Mouse (Mus musculus) adrenal gland, adult 18-20 months (tissue): Measurements from ENCODE around the gene Klhl5. TPM values are rescaled to one million over a fixed set of nuclear protein-coding genes. Genes with fewer than 3 reads are reported as not detected.

Experiments used
- DNase-seq, 2 experiments: peaks; one replicate each; pipeline ENCODE4 v3.0.0; 2021 to 2022; ENCODE audit warnings: low spot score in 2 of 2
- total RNA-seq, 2 experiments: library from RNA; stranded (reverse); gene quantifications; 1 replicate in 1 of 2; 2 replicates in 1 of 2; pipeline ENCODE4 v1.2.3; 2021

Klhl5 gene
- total RNA-seq, 2 experiments from 2014 or later: 44.1 to 47.7 TPM

GRCm38 (mm10) chr5:65181794-65182169 lies 74.4 kb downstream of the Klhl5 start:
- DNase-seq: no peak

- no peak for DNase-seq
These were observed 74.9 kb downstream of the Klhl5 start for GRCm38 (mm10) chr5:65182268-65182667.

GRCm38 (mm10) chr5:65191601-65192000 lies 84.3 kb downstream of the Klhl5 start:
- no peak for DNase-seq

- DNase-seq: no peak
These were observed 87.1 kb downstream of the Klhl5 start for GRCm38 (mm10) chr5:65194441-65194840.

GRCm38 (mm10) chr5:65199346-65200128 lies 92.2 kb downstream of the Klhl5 start, which contains the start of gene Wdr19:
Wdr19 (plus strand) TSS chr5:65199696.
- DNase-seq: peak; percentile 93

GRCm38 (mm10) chr5:65204726-65205125 lies 97.4 kb downstream of the Klhl5 start:
- DNase-seq: no peak

- peak; percentile 25 to 31 for DNase-seq
These were observed 106.0 kb downstream of the Klhl5 start for GRCm38 (mm10) chr5:65213321-65213720.

Other genes starting within 250 kb of the Klhl5 start
- 1 to 10 TPM in 1 of 2 experiments, under 1 TPM in 1; 0.61 to 1.1 TPM for gene Tlr1, start 174.0 kb upstream of the Klhl5 start, total RNA-seq
- 1 to 10 TPM in 1 of 2 experiments, under 1 TPM in 1; 0.93 to 2.0 TPM for gene Tlr6, start 147.4 kb upstream of the Klhl5 start, total RNA-seq
- gene Fam114a1, start 137.5 kb upstream of the Klhl5 start, total RNA-seq: 10 to 100 TPM; 23.7 to 23.8 TPM
- under 1 TPM; 0.38 to 0.43 TPM for gene Tmem156, start 15.4 kb upstream of the Klhl5 start, total RNA-seq
- 1 to 10 TPM; 5.5 to 7.0 TPM for gene Wdr19, start 92.2 kb downstream of the Klhl5 start, total RNA-seq
- 10 to 100 TPM; 31.3 to 43.8 TPM for gene Rfc1, start 228.1 kb downstream of the Klhl5 start, total RNA-seq
- gene Klb, start 240.8 kb downstream of the Klhl5 start, total RNA-seq: 10 to 100 TPM in 1 of 2 experiments, 1 to 10 TPM in 1; 8.6 to 15.3 TPM